Mouse (Mus musculus) embryonic fibroblast, embryonic 13.5 days (primary cell): ENCODE results near the gene Dhdh. TPM values are rescaled to one million over a fixed set of nuclear protein-coding genes. Genes with fewer than 3 reads are reported as not detected.

Source experiments
- H3K27ac ChIP-seq: 2 replicates; pipeline ENCODE4 v1.5.1; 2012; ENCODE audit warnings: low read length, control low read depth, inconsistent platforms; ENCODE audit not compliant: insufficient read depth
- H3K4me1 ChIP-seq: 2 replicates; pipeline ENCODE4 v1.6.1; 2011; ENCODE audit warnings: low read length; ENCODE audit not compliant: control insufficient read depth, insufficient read depth
- H3K4me3 ChIP-seq: 2 replicates; pipeline ENCODE4 v1.5.1; 2011; ENCODE audit warnings: mild to moderate bottlenecking, control low read depth, low read length; ENCODE audit not compliant: insufficient read depth
- CTCF ChIP-seq: IDR thresholded peaks from 2 replicates; pipeline ENCODE4 v1.5.1; 2011; ENCODE audit warnings: mild to moderate bottlenecking, control low read depth, low read length, moderate library complexity, borderline replicate concordance; ENCODE audit not compliant: insufficient read depth
- POLR2A ChIP-seq: IDR thresholded peaks from 2 replicates; pipeline ENCODE4 v1.6.1; 2011; ENCODE audit warnings: low read depth, mild to moderate bottlenecking, control low read depth, low read length, moderate library complexity
- polyA plus RNA-seq: library from polyadenylated mRNA; stranded (reverse); fragments of >200 nt; gene quantifications from 2 replicates; pipeline ENCODE4 v1.2.4, GENCODE M21; 2011; ENCODE audit warnings: low read depth; ENCODE audit not compliant: missing spikeins, insufficient read length

Dhdh gene
- polyA plus RNA-seq, 1 experiment, result 1.2 TPM

- TF ChIP-seq CTCF, result no peak
- TF ChIP-seq POLR2A, result no peak
- Histone ChIP-seq H3K4me1 (no peaks in the 10 kb centered on the region), H3K4me3 (no peak overlapping the region), H3K27ac (no peak overlapping the region)
These were observed 25.8 kb upstream of the Dhdh start for GRCm38 (mm10) chr7:45514411-45514810.

DNA sequence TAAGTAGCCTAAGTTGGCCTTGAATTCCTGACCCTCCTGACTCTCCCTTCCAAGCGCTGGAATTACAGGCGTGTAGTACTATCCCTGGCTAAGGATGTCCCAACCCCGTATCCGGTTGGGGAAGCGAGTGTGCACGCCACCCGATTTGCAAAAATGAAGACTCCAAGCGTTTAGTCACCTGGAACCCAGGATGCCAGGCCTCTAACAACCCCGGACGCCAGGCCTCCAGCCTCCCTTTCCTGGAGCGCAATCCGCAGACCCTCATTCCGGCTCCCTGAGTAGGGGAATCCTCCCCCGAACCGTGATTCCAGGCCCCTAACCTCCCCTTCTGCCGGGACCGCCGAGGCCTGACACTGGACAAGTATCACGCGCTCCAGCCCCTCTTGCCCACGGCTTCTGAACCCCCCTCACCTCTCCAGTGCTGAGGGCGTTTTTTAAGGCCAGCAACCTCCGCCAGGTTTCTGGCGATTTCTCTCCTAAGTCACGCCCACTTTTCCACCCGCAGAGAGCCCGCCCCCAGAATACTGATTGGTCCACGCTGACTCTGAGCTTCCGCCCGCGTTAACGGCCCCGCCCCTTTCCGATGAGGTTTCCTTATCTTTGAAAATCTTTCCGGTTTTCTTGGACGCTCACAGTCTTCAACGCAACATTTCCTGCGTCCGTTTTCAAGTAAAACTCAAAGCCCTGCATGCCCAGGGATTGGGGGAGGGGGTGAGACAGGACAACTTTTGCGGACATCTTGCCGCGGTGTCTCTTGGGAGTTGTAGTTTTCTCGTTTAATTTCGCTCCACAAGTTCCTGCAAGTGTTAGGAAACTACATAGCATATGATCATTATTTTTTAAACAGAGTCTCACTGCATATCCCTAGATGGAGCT lies 21.5 kb upstream of the Dhdh start, which contains the start of gene Nucb1:
Gene Nucb1, minus strand, starts transcription at position 495 of the 876 bp plus-strand sequence.
- H3K4me1 ChIP-seq, result peaks cover 4% of the 10 kb centered on the region
- peak within 1 kb of the TSS; percentile 77 for H3K4me3 ChIP-seq
- H3K27ac ChIP-seq, result peak within 1 kb of the TSS; percentile 93
- TF ChIP-seq POLR2A (peak; percentile 93), CTCF (no peak)

- peaks cover 4% of the 10 kb centered on the region for H3K4me1 ChIP-seq
- peak overlapping the region; percentile 77 for H3K4me3 ChIP-seq
- no peak overlapping the region for H3K27ac ChIP-seq
- TF ChIP-seq CTCF, result no peak
- no peak for TF ChIP-seq POLR2A
These were observed 20.7 kb upstream of the Dhdh start for GRCm38 (mm10) chr7:45509181-45509882.

DNA sequence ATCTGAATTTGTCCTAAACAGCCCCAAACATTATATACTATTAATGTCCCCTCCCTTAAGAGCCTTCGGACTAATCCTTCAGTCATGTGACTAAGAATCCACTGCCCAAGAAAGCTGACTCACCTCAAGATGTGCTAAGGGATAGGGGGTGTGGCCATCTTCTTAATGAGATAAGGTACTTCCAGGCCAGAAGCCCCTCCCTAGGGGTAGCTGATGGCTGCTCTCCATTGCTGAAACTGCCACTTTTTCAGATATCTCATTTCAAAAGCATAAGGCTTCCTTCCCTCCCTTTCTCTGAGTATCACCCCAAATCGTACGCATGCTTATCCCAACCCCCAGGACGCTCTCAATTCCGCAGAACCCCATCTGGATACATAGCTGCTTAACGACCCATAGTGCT lies 20.0 kb upstream of the Dhdh start:
- Histone ChIP-seq H3K4me3 (no peak overlapping the region), H3K4me1 (peaks cover 4% of the 10 kb centered on the region), H3K27ac (no peak overlapping the region)
- no peak for TF ChIP-seq CTCF
- TF ChIP-seq POLR2A, result no peak

- TF ChIP-seq POLR2A (no peak), CTCF (no peak)
- Histone ChIP-seq H3K4me1 (peaks cover 4% of the 10 kb centered on the region), H3K27ac (no peak overlapping the region), H3K4me3 (no peak overlapping the region)
These were observed 19.0 kb upstream of the Dhdh start for GRCm38 (mm10) chr7:45507583-45507982.

- no peak overlapping the region for H3K4me3 ChIP-seq
- no peak for TF ChIP-seq CTCF
- no peak for TF ChIP-seq POLR2A
- no peak overlapping the region for H3K27ac ChIP-seq
- no peaks in the 10 kb centered on the region for H3K4me1 ChIP-seq
These were observed 9.8 kb upstream of the Dhdh start for GRCm38 (mm10) chr7:45498427-45498826.

- TF ChIP-seq CTCF (no peak), POLR2A (no peak)
- H3K4me3 ChIP-seq, result no peak overlapping the region
- no peak overlapping the region for H3K27ac ChIP-seq
- peaks cover 5% of the 10 kb centered on the region; the same call in 1 of the 2 replicates for H3K4me1 ChIP-seq
These were observed 5.9 kb upstream of the Dhdh start for GRCm38 (mm10) chr7:45494548-45494947.

GRCm38 (mm10) chr7:45492951-45493350 lies 4.3 kb upstream of the Dhdh start:
- Histone ChIP-seq H3K4me1 (peaks cover 5% of the 10 kb centered on the region; the same call in 1 of the 2 replicates), H3K27ac (no peak overlapping the region), H3K4me3 (no peak overlapping the region)
- TF ChIP-seq POLR2A (no peak), CTCF (no peak)

DNA sequence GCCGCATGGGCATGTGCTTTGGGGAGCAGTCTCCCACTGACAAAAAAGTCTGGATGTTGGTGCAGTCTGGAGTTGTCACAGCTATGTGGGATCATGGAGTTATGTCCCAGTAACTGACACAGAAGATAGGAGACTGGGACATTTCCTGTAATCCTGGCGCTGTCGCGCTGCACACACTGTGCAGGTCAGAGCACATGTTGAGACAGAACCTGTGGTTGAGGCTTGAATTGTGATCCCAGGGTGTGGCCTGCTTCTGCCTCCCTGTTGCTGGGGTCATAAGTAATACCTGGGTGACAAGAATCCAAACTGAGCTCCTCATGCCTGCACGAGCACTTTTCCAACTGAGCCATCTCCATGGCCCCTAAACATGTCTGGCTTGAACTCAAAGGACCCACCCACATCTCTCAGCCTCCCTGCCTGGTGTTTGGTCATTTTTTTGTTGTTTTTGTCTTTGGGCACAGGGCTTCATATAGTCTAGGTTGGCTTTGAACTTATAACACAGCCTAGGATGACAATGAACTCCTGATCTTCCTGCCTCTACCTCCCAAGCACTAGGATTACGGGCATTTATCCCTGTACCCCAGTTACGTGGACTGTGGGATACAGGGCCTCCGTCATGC lies 3.7 kb upstream of the Dhdh start:
- H3K4me3 ChIP-seq, result no peak overlapping the region
- TF ChIP-seq POLR2A, result no peak
- TF ChIP-seq CTCF, result no peak
- H3K27ac ChIP-seq, result no peak overlapping the region
- H3K4me1 ChIP-seq, result peaks cover 5% of the 10 kb centered on the region; the same call in 1 of the 2 replicates
